Mouse (Mus musculus): ENCODE data around the gene Glrx2. TPM values are rescaled to one million over a fixed set of nuclear protein-coding genes. Genes with fewer than 3 reads are reported as not detected.
A peak's percentile ranks its signal among the peaks of the same experiment; 100 is the strongest.

The Glrx2 gene
- total and polyA plus RNA-seq, 2 experiments from 2014 or later, result 33.0 to 114 TPM

DNA sequence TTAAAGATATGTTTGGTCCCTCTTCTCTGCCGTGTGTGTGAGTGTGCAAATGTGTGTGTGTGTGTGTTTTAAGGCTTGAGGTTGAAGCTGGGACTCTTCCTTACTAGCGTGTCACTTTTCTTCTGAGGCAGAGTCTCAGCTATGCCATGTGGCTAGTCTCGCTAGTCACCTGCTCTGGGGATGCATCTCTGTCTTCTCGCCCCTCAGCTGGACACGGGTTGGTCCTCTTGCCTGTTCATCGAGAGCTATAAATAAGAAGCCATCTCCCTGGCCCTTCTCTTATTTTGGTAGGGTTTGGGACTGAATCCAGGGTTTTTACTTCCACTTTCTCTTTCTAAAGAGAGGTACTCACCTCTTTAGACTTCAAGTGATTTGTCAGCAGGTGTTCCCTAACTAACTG, 50.1 kb downstream of the Glrx2 start:
- H3K4me2 ChIP-seq (ENCODE audit: low read depth, low read length), result no peak overlapping the region
- no peaks in the 10 kb centered on the region for H3K9me3 ChIP-seq (ENCODE audit: low read length)
- H3K27ac ChIP-seq, result no peak overlapping the region
- 94% methylated on average over 6 of the region's 6 CpGs for WGBS
- ATAC-seq (no peak), DNase-seq (ENCODE audit: low spot score) (no peak)
- no peaks in the 10 kb centered on the region for H3K27me3 ChIP-seq (ENCODE audit: insufficient read depth, low read length)
- H3K9ac ChIP-seq (replicated peaks; ENCODE audit: low read length), result no peak overlapping the region
- TF ChIP-seq CTCF (IDR thresholded peaks at IDR 0.05; ENCODE audit: low read depth), result no peak
- H3K4me3 ChIP-seq (ENCODE audit: low read length), result no peak overlapping the region
- no peaks in the 10 kb centered on the region for H3K4me1 ChIP-seq (ENCODE audit: insufficient read depth, low read length)
- H3K36me3 ChIP-seq (ENCODE audit: insufficient read depth, low read length), result peaks cover 27% of the 10 kb centered on the region; the same call in 1 of the 2 replicates

- no peaks in the 10 kb centered on the region for H3K27me3 ChIP-seq (ENCODE audit: insufficient read depth, low read length)
- no peak overlapping the region for H3K27ac ChIP-seq
- no peak overlapping the region for H3K9ac ChIP-seq (replicated peaks; ENCODE audit: low read length)
- H3K36me3 ChIP-seq (ENCODE audit: insufficient read depth, low read length), result peaks cover 12% of the 10 kb centered on the region; the same call in 1 of the 2 replicates
- peak; percentile 39; the same call in 1 of the 2 replicates for ATAC-seq
- H3K4me3 ChIP-seq (ENCODE audit: low read length), result no peak overlapping the region
- no peak for TF ChIP-seq CTCF (IDR thresholded peaks at IDR 0.05; ENCODE audit: low read depth)
- H3K4me2 ChIP-seq (ENCODE audit: low read depth, low read length), result no peak overlapping the region
- no peaks in the 10 kb centered on the region for H3K9me3 ChIP-seq (ENCODE audit: low read length)
- peaks cover 8% of the 10 kb centered on the region for H3K4me1 ChIP-seq (ENCODE audit: insufficient read depth, low read length)
- DNase-seq (ENCODE audit: low spot score), result no peak
- 49% methylated on average over 20 of the region's 20 CpGs for WGBS
These were observed 54.4 kb downstream of the Glrx2 start for GRCm38 (mm10) chr1:143770444-143771109.

DNA sequence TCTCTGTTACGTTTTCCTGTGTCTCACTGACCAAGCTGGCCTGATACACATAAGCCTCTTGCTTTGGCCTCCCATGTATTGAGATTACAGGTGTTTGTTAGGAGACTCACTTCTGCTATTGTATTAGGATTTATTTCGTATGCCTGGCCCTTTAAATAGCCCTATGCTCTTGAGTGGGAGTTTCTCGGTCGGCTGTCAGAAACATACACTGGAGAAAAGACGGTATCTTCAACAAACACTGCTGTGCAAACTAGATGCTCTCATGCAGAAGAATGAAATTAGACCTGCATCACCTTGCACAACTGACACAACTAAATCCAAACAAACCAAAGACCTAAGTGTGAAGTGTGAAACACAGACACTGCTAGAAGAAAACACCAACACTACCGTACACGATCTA, 56.9 kb downstream of the Glrx2 start:
- TF ChIP-seq CTCF (IDR thresholded peaks at IDR 0.05; ENCODE audit: low read depth), result no peak
- H3K27ac ChIP-seq, result no peak overlapping the region
- H3K4me1 ChIP-seq (ENCODE audit: insufficient read depth, low read length), result peaks cover 10% of the 10 kb centered on the region
- H3K9me3 ChIP-seq (ENCODE audit: low read length), result no peaks in the 10 kb centered on the region
- H3K4me3 ChIP-seq (ENCODE audit: low read length), result no peak overlapping the region
- H3K9ac ChIP-seq (replicated peaks; ENCODE audit: low read length), result no peak overlapping the region
- WGBS, result 69% methylated on average over 7 of the region's 7 CpGs
- no peaks in the 10 kb centered on the region; the same call in 1 of the 2 replicates for H3K36me3 ChIP-seq (ENCODE audit: insufficient read depth, low read length)
- H3K4me2 ChIP-seq (ENCODE audit: low read depth, low read length), result no peak overlapping the region
- DNase-seq (ENCODE audit: low spot score), result no peak
- no peaks in the 10 kb centered on the region for H3K27me3 ChIP-seq (ENCODE audit: insufficient read depth, low read length)
- ATAC-seq, result no peak

DNA sequence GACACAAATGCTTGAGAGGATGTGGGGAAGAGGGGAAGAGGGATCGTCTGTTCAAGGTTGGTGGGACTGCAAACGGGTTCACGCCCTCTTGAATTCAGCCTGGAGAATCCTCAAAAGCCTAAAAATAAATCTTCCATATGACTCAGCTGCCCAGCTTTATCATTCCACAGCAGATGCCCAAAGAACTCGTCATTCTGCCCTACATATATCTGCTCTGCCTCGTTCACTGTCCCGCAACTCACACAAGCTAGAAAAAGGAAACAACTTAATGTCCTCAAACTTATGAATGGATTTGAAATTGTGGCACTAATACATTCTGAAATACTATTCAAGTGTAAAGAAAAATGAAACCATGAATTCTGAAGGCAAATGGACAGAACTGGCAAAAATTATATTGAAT, 57.8 kb downstream of the Glrx2 start:
- TF ChIP-seq CTCF (IDR thresholded peaks at IDR 0.05; ENCODE audit: low read depth), result no peak
- no peaks in the 10 kb centered on the region; the same call in 1 of the 2 replicates for H3K36me3 ChIP-seq (ENCODE audit: insufficient read depth, low read length)
- H3K4me2 ChIP-seq (ENCODE audit: low read depth, low read length), result no peak overlapping the region
- no peaks in the 10 kb centered on the region for H3K27me3 ChIP-seq (ENCODE audit: insufficient read depth, low read length)
- no peak overlapping the region for H3K4me3 ChIP-seq (ENCODE audit: low read length)
- DNase-seq (ENCODE audit: low spot score) (no peak), ATAC-seq (no peak)
- H3K4me1 ChIP-seq (ENCODE audit: insufficient read depth, low read length), result peaks cover 10% of the 10 kb centered on the region
- no peaks in the 10 kb centered on the region for H3K9me3 ChIP-seq (ENCODE audit: low read length)
- H3K27ac ChIP-seq, result no peak overlapping the region
- whole genome bisulfite sequencing, result 84% methylated on average over 6 of the region's 6 CpGs
- no peak overlapping the region for H3K9ac ChIP-seq (replicated peaks; ENCODE audit: low read length)

DNA sequence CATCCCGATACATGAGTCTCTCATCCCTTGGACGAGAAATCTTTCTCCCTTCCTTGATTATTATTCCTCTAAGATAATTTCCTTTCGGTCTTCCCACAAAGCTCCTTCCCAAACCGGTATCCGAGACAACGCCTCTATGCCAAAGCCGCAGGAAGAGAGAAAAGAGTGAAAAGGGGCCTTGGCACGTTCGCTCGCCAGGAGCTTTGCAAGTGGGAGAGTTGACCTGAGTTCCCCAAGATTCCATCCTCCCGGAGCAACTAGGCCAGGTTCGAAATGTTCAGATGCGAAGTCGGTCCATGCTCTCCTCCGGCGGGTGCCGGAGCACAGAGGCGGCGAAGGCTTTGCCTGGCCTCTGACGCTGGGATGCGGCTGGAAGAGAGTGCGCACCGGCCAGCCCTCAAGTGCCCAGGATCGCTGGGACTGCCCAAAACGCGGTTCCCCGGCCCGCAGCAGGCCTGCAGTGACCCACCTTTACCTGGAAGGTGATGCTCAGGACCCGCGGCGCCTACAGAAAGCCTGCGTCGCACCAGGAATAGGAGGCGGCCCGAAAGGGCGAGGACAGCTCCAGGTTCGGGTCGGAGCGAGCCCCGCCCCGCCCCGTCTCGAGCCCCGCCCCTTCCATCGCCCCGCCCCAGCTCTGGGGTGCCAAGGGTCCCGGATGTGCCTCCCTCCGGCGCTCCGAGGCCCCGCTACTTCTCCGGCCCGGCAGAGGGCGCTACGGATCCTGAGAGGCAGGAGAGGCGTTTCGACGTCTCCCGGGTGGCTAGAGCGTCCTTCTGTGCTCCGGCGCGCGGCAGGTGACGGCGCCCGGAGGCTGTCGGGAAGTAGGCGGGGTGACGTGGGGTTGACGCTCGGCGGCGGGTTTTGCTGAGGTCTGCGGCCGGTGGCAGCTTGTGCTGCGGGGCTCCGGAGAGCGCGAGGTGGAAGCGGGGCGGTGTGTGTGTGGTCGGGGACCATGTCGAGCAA, 60.6 kb downstream of the Glrx2 start, which contains the start of the genes Trove2 and Uchl5:
Gene Trove2, minus strand, starts transcription at position 623 of the 966 bp plus-strand sequence.
Gene Uchl5, plus strand, starts transcription at position 827 of the 966 bp plus-strand sequence.
- under 1% methylated on average over 79 of the region's 84 CpGs for WGBS
- Histone ChIP-seq H3K36me3 (ENCODE audit: insufficient read depth, low read length) (no peaks in the 10 kb centered on the region), H3K4me2 (ENCODE audit: low read depth, low read length) (peak within 1 kb of the TSS; percentile 80), H3K27me3 (ENCODE audit: insufficient read depth, low read length) (no peaks in the 10 kb centered on the region), H3K4me3 (ENCODE audit: low read length) (peak within 1 kb of the TSS; percentile 93), H3K4me1 (ENCODE audit: insufficient read depth, low read length) (peaks cover 10% of the 10 kb centered on the region), H3K27ac (peak within 1 kb of the TSS; percentile 81), H3K9me3 (ENCODE audit: low read length) (no peaks in the 10 kb centered on the region), H3K9ac (replicated peaks; ENCODE audit: low read length) (peak within 1 kb of the TSS; percentile 86)
- peak; percentile 99 for DNase-seq (ENCODE audit: low spot score)
- TF ChIP-seq CTCF (IDR thresholded peaks at IDR 0.05; ENCODE audit: low read depth), result peak; percentile 89
- ATAC-seq, result peak; percentile 98

DNA sequence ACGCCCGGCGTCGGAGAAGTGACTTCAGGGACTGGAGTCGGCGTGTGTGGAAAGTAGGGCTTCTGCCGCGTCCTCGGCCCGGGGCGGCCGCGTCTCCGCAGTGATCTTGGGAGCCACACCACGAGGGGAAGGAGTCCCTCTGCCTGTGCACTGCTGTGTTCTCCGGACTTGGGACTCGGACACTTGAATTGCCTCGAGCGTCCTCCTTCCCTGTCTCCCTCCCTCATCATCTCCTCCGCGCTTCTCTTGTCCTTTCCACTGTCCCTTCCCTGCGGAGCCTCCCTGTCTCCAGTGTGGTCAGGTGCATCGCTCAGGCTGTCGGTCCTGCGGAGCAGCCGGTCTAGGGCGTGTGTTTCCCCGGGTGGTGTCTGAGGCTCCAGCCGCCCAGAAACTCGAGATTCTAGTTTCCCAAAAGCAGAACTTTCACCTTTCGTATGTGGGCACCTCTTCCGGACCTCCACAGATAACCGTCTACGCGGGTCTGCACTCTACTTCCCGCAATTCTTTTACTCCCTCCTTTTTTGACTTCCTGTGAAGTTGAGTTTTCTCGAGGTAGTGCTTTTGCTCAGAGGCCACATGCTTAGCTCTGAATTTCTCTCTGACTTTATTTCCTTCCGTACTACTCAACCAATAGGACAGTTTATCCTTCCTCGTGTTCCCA, 61.5 kb downstream of the Glrx2 start:
- H3K9ac ChIP-seq (replicated peaks; ENCODE audit: low read length), result peak overlapping the region; percentile 86
- H3K36me3 ChIP-seq (ENCODE audit: insufficient read depth, low read length), result no peaks in the 10 kb centered on the region
- peaks cover 10% of the 10 kb centered on the region for H3K4me1 ChIP-seq (ENCODE audit: insufficient read depth, low read length)
- H3K27ac ChIP-seq, result peak overlapping the region; percentile 73
- no peaks in the 10 kb centered on the region for H3K9me3 ChIP-seq (ENCODE audit: low read length)
- DNase-seq (ENCODE audit: low spot score) (no peak), ATAC-seq (no peak; the same call in 1 of the 2 replicates)
- peak overlapping the region; percentile 93 for H3K4me3 ChIP-seq (ENCODE audit: low read length)
- no peak for TF ChIP-seq CTCF (IDR thresholded peaks at IDR 0.05; ENCODE audit: low read depth)
- no peaks in the 10 kb centered on the region for H3K27me3 ChIP-seq (ENCODE audit: insufficient read depth, low read length)
- H3K4me2 ChIP-seq (ENCODE audit: low read depth, low read length), result peak overlapping the region; percentile 80
- WGBS, result under 1% methylated on average over 37 of the region's 39 CpGs
